Mouse (Mus musculus): ENCODE data around the gene Olfr169. TPM values are rescaled to one million over a fixed set of nuclear protein-coding genes. Genes with fewer than 3 reads are reported as not detected.
"Not testable (repeated sequence)": the region's sequence is repeated elsewhere in the genome, so short reads cannot be mapped to it uniquely, and the experiment has no call there.

Olfr169 gene
- polyA plus RNA-seq (2017; shearing (Covaris generic)), result not detected

- ATAC-seq, result not testable (repeated sequence)
Observed at GRCm38 (mm10) chr16:19571709-19572108, at the start of gene Olfr169. TSS of gene Olfr169 (minus strand) at chr16:19571809.

DNA sequence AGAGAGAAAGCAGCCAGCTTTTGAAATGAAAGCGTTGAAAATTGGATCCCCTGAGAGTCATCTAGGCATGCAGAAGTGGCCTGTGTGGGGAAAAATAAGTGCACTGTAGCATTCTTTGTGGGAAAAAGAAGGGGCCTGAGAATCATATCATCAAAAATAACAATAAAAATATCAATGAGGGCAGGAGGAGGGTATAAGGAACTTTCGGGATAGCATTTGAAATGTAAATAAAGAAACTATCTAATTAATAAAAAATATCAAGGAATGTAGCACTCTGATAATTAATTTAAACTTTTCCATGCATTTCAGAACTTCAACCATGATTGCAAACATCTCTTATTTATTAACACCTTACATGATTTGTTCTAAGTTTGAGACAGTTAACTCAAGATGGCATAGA lies 40.2 kb upstream of the Olfr169 start, which contains the start of gene Olfr170:
Gene Olfr170, minus strand, starts transcription at position 101 of the 400 bp plus-strand sequence.
- not testable (repeated sequence) for ATAC-seq

- ATAC-seq, result no peak
Observed at GRCm38 (mm10) chr16:19603166-19603565, 31.6 kb upstream of the Olfr169 start.

GRCm38 (mm10) chr16:19553429-19553828 lies 18.2 kb downstream of the Olfr169 start:
- not testable (repeated sequence) for ATAC-seq

DNA sequence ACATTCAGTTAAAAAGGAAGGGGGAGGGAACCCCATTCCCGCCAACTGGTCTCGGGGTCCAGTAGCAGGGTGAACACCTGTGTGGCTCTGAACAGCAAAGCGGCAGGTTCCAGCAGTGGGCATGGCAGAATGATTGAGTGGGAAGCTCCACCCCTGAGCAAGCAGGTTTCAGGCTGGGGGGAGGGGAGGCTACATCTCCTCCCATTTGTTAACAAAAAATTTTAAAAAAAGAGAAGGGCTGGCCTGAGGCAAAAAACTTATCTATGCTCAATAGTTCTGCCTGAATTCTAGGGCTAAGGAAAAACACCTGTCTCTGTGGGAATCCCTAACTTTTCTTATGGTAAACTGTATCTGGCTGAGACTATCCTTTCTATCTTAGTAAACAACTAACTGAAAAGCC lies 19.4 kb downstream of the Olfr169 start:
- ATAC-seq, result not testable (repeated sequence)

DNA sequence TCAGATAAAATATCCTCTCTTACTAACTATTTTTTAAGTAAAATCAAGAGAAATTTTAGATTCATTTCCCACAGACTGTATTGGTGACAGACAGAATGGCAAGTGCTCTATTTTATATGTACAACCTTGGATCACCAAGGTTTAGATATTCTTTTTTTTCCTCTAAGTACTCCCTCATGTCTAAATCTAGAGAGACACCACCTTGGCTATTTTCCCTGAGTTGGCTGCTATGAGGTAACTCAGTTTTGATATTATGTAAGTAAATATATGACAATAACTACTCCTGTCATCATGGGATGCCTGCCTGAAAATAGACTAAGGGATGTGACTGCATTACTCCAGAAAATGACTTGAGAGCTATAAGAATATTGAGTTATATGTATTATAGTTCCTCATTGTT lies 36.2 kb downstream of the Olfr169 start, which contains the start of gene Olfr168:
Gene Olfr168, minus strand, starts transcription at position 101 of the 400 bp plus-strand sequence.
- no peak for ATAC-seq

GRCm38 (mm10) chr16:19522166-19522565 lies 49.4 kb downstream of the Olfr169 start, which contains the start of gene Olfr167:
TSS of gene Olfr167 (minus strand) at chr16:19522266.
- no peak for ATAC-seq

Other genes with a start within 250 kb of the Olfr169 start
- gene Olfr165, start 148.7 kb downstream of the Olfr169 start, polyA plus RNA-seq (2017; shearing (Covaris generic)), result not detected
- not detected for gene Olfr166, start 88.1 kb downstream of the Olfr169 start, polyA plus RNA-seq (2017; shearing (Covaris generic))
- not detected for gene Olfr167, start 49.5 kb downstream of the Olfr169 start, polyA plus RNA-seq (2017; shearing (Covaris generic))
- not detected for gene Olfr168, start 36.3 kb downstream of the Olfr169 start, polyA plus RNA-seq (2017; shearing (Covaris generic))
- not detected for gene Olfr170, start 40.1 kb upstream of the Olfr169 start, polyA plus RNA-seq (2017; shearing (Covaris generic))
- not detected for gene Olfr171, start 58.1 kb upstream of the Olfr169 start, polyA plus RNA-seq (2017; shearing (Covaris generic))
- gene Lamp3, start 134.6 kb upstream of the Olfr169 start, polyA plus RNA-seq (2017; shearing (Covaris generic)), result under 1 TPM; 0.17 to 0.29 TPM
- 10 to 100 TPM; 12.2 to 17.2 TPM for gene B3gnt5, start 188.4 kb upstream of the Olfr169 start, polyA plus RNA-seq (2017; shearing (Covaris generic))

Data from CD4-positive, CD25-positive, alpha-beta regulatory T cell, adult 4 months (primary cell).